Mouse (Mus musculus) embryonic fibroblast, embryonic 13.5 days (primary cell): ENCODE data around the gene Iars.

Experiments used
- CTCF ChIP-seq: IDR thresholded peaks from 2 replicates; pipeline ENCODE4 v1.5.1; 2011; ENCODE audit warnings: mild to moderate bottlenecking, control low read depth, low read length, moderate library complexity, borderline replicate concordance; ENCODE audit not compliant: insufficient read depth
- POLR2A ChIP-seq: IDR thresholded peaks from 2 replicates; pipeline ENCODE4 v1.6.1; 2011; ENCODE audit warnings: low read depth, mild to moderate bottlenecking, control low read depth, low read length, moderate library complexity

DNA sequence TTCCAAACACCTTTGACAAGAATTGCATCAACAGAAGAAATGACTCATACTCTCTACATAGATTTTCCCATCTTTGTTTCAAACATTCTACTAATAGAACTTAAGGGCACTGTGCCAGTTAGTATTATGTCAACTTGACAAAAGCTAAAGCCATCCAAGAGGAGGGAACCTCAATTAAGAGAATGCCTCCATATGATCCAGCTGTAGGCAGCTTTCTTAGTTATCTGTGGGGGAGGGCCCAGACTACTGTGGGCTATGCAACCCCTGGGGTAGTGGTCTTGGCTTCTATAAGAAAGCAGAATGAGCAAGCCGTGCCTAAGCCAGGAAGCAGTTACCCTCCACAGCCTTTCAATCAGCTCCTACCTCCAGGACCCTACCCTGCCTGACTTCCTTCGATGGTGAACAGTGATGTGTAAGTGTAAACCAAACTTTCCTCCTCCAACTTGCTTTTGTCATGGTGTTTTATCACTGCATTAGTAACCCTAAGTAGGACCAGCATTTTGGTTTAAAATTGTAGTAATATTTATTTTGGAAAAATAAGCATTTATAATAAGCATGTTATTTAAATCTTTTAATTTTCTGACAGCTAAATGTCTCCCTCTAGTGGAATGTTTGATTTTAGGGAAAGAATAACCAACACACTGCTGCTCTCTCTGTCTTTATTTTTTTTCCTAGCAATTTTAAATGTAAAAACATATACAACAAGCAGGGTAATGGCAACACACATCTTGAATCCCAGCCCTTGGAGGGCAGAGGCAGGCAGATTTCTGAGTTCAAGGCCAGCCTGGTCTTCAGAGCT, 37.0 kb upstream of the Iars start:
- no peak for TF ChIP-seq CTCF
- TF ChIP-seq POLR2A = no peak
